Mouse (Mus musculus) thymus, postnatal 25 days (tissue): ENCODE results near the gene Tll1.

Experiments
- DNase-seq: peaks from one replicate; pipeline ENCODE4 v3.0.0; 2022

Gene Tll1

GRCm38 (mm10) chr8:64206024-64206385 lies at the start of gene Tll1:
Tll1 (minus strand) TSS chr8:64206271.
- DNase-seq: no peak

- no peak for DNase-seq
Measured at GRCm38 (mm10) chr8:64238645-64239044, 32.6 kb upstream of the Tll1 start.

GRCm38 (mm10) chr8:64221600-64221999 lies 15.5 kb upstream of the Tll1 start:
- no peak for DNase-seq

- no peak for DNase-seq
Measured at GRCm38 (mm10) chr8:64217644-64218043, 11.6 kb upstream of the Tll1 start.

- DNase-seq: no peak
Measured at GRCm38 (mm10) chr8:64216252-64216651, 10.2 kb upstream of the Tll1 start.

- DNase-seq: no peak
Measured at GRCm38 (mm10) chr8:64215374-64215773, 9.3 kb upstream of the Tll1 start.

GRCm38 (mm10) chr8:64214906-64215305 lies 8.8 kb upstream of the Tll1 start:
- no peak for DNase-seq

- DNase-seq: no peak
Measured at GRCm38 (mm10) chr8:64206411-64206861, 365 bp upstream of the Tll1 start.

GRCm38 (mm10) chr8:64205321-64206023 lies 599 bp downstream of the Tll1 start:
- DNase-seq: no peak

- no peak for DNase-seq
Measured at GRCm38 (mm10) chr8:64204801-64205311, 1.2 kb downstream of the Tll1 start.

- DNase-seq: no peak
Measured at GRCm38 (mm10) chr8:64204167-64204566, 1.9 kb downstream of the Tll1 start.

- DNase-seq: no peak
Measured at GRCm38 (mm10) chr8:64198326-64198725, 7.7 kb downstream of the Tll1 start.

- no peak for DNase-seq
Measured at GRCm38 (mm10) chr8:64193421-64193820, 12.7 kb downstream of the Tll1 start.

GRCm38 (mm10) chr8:64187881-64188280 lies 18.2 kb downstream of the Tll1 start:
- DNase-seq: no peak

- DNase-seq: no peak
Measured at GRCm38 (mm10) chr8:64176931-64177330, 29.1 kb downstream of the Tll1 start.

- no peak for DNase-seq
Measured at GRCm38 (mm10) chr8:64174916-64175315, 31.2 kb downstream of the Tll1 start.

GRCm38 (mm10) chr8:64173759-64174158 lies 32.3 kb downstream of the Tll1 start:
- DNase-seq: no peak

- no peak for DNase-seq
Measured at GRCm38 (mm10) chr8:64152899-64153891, 52.9 kb downstream of the Tll1 start.

- DNase-seq: no peak
Measured at GRCm38 (mm10) chr8:64152216-64152804, 53.8 kb downstream of the Tll1 start.

GRCm38 (mm10) chr8:64136593-64136992 lies 69.5 kb downstream of the Tll1 start:
- no peak for DNase-seq

GRCm38 (mm10) chr8:64107190-64107589 lies 98.9 kb downstream of the Tll1 start:
- no peak for DNase-seq

- DNase-seq: no peak
Measured at GRCm38 (mm10) chr8:64073396-64073795, 132.7 kb downstream of the Tll1 start.

GRCm38 (mm10) chr8:64059867-64060266 lies 146.2 kb downstream of the Tll1 start:
- no peak for DNase-seq
